Mouse (Mus musculus) monocyte, adult 2 months (primary cell): Measurements from ENCODE around the gene Tsc1.

Source experiments
- DNase-seq, 2 experiments: peaks; one replicate each; pipeline ENCODE4 v3.0.0; 2022; ENCODE audit warnings: low spot score in 2 of 2, low read depth in 1 of 2

Gene Tsc1

DNA sequence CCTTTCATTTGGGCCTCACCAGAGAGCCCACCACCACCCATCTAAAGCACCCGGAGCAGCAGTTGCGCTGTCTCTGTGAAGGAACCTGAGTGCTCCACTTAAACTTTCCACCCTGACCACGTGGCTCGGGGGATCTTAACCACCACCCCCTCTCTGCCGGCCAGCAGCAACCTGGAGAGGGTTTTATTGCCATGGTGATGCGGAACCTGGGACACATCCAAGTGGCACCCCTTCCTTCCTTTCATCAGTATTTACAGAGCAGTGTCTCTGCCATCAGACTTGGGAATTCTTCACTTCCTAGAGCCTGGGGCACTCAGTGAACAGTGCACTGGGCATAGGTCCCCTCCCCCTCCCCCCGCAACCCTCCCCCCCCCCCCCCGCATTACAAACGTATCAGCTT, 82.9 kb downstream of the Tsc1 start:
- DNase-seq = no peak

DNA sequence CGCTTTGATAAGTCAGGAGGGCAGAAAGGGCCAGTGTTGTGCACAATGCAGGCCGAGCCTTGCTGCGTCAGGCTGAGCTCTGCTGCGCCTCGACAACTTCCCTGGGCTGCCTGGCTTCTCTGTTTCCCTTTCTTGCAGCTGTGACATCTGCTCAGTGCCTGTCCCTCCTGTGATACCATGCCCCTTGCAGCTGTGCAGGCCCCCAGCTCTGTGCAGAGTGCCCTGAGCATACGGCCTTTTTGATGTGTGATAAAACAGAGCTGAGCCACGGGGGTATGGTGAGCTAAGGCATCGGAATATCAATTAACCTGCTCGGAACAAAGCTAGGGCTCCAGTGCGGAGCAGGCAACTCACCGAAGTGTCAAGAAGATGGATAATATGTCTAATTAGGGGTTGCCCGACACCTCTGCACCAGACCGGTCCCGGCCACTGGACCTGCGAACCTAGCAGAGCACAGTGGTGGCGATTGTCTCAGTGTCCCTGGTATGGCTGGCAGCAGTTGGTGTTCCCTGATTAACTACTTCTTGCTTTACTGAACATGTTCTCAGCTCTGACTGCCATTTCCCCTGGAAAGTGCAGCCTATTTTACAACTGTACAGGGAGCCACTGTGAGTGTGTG, 86.9 kb downstream of the Tsc1 start:
- no peak for DNase-seq

DNA sequence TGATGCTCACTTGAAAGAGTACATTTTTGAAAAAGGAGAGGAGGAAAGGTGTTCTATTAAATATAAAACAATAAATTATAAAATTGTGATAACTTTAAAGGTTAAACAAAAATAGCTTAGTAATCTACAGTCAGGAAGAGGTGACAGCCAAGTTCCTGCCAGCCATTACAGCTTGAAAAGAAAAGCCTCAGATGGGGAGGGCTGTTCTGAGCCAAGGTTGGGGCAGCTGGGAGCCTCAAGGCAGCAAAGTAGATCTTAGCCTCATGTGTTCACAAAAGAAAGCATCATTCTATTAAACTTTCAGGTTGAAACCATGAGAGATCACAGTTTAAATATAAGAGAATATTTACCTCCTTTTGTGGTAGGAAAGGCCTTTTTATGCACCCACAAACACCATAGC, 89.6 kb downstream of the Tsc1 start:
- no peak for DNase-seq

DNA sequence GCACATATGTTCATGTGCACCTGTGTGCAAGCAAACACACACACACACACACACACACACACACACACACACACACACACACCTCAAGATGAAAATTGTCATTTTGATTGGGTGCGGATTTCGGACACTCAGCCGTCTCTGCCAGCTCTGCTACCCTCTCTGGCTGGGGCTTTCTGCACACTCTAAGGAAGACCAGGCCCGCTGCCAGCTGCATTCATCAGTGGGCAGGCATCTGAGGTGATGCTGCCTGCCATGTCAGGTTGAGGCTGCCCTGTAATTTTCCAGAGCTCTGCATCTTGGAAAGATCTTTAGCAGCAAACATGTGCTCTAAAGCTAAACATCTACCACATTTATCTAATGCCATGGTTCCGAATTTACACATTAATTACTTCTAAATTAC, 96.1 kb downstream of the Tsc1 start:
- no peak for DNase-seq

DNA sequence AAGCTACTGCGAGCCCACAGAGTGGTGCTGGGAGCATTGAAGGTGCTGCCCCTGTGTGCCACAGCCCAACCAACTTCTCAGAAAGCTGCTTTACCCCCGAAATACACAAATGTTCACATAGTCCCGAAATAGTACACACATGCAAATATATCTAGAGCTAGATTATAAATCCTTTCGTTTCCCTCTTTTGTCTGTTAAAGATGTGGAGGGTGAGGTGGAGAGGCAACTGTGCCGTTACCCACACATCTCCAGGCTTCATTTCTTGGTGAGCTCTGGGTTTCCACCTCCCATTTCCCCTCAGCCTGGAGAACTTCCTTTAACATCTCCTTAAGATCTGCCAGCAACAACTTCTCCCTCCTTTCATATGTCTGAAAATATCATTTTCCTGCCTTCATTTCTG, 99.1 kb downstream of the Tsc1 start:
- DNase-seq = no peak
